Mouse (Mus musculus): ENCODE measurements around the gene Eddm3b. TPM values are rescaled to one million over a fixed set of nuclear protein-coding genes. Genes with fewer than 3 reads are reported as not detected.

Gene Eddm3b
- polyA plus RNA-seq (2015; fragmentation: Nextera tagmentation; extraction: Ambion mirVana) = not detected in 2 replicates

GRCm38 (mm10) chr14:51113916-51114560 is at the start of gene Eddm3b:
Gene Eddm3b (plus strand): TSS chr14:51114426.
- Histone ChIP-seq H3K4me2 (no peak within 1 kb of the TSS), H3K27me3 (no peaks in the 10 kb centered on the region), H3K27ac (replicated peaks) (no peak within 1 kb of the TSS), H3K9me3 (peaks cover 3% of the 10 kb centered on the region; the same call in 1 of the 2 replicates), H3K36me3 (no peaks in the 10 kb centered on the region), H3K4me1 (replicated peaks) (no peaks in the 10 kb centered on the region), H3K4me3 (no peak within 1 kb of the TSS), H3K9ac (no peak within 1 kb of the TSS)
- WGBS = 53% methylated on average over 12 of the region's 12 CpGs
- ATAC-seq (ENCODE audit: low read depth) = no peak

GRCm38 (mm10) chr14:51068956-51069355 is 45.3 kb upstream of the Eddm3b start:
- peaks cover 10% of the 10 kb centered on the region; the same call in 1 of the 2 replicates for H3K4me1 ChIP-seq (replicated peaks)
- H3K4me3 ChIP-seq = no peak overlapping the region
- no peak overlapping the region for H3K4me2 ChIP-seq
- WGBS = 86% methylated on average over 5 of the region's 5 CpGs
- peaks cover 3% of the 10 kb centered on the region; the same call in 1 of the 2 replicates for H3K27me3 ChIP-seq
- no peak for ATAC-seq (ENCODE audit: low read depth)
- H3K27ac ChIP-seq (replicated peaks) = no peak overlapping the region
- H3K9ac ChIP-seq = no peak overlapping the region
- no peaks in the 10 kb centered on the region for H3K9me3 ChIP-seq
- H3K36me3 ChIP-seq = no peaks in the 10 kb centered on the region

- H3K27ac ChIP-seq (replicated peaks) = no peak overlapping the region
- ATAC-seq (ENCODE audit: low read depth) = no peak
- H3K27me3 ChIP-seq = peaks cover 3% of the 10 kb centered on the region; the same call in 1 of the 2 replicates
- H3K4me2 ChIP-seq = no peak overlapping the region
- no peaks in the 10 kb centered on the region for H3K9me3 ChIP-seq
- H3K9ac ChIP-seq = no peak overlapping the region
- H3K36me3 ChIP-seq = no peaks in the 10 kb centered on the region
- peaks cover 10% of the 10 kb centered on the region; the same call in 1 of the 2 replicates for H3K4me1 ChIP-seq (replicated peaks)
- H3K4me3 ChIP-seq = no peak overlapping the region
- WGBS = 89% methylated on average over 2 of the region's 2 CpGs
Measured at GRCm38 (mm10) chr14:51069617-51070016, 44.6 kb upstream of the Eddm3b start.

GRCm38 (mm10) chr14:51074335-51074734 is 39.9 kb upstream of the Eddm3b start, which contains the start of gene Olfr750:
Gene Olfr750 (minus strand): TSS chr14:51074435.
- WGBS = 85% methylated on average over 3 of the region's 3 CpGs

GRCm38 (mm10) chr14:51079180-51079579 is 35.0 kb upstream of the Eddm3b start:
- H3K27me3 ChIP-seq = peaks cover 22% of the 10 kb centered on the region

More at GRCm38 (mm10) chr14:51074335-51074734, 39.9 kb upstream of the Eddm3b start, which contains the start of gene Olfr750:
- Histone ChIP-seq H3K36me3 (no peaks in the 10 kb centered on the region), H3K4me1 (replicated peaks) (no peaks in the 10 kb centered on the region), H3K9me3 (no peaks in the 10 kb centered on the region), H3K27ac (replicated peaks) (no peak within 1 kb of the TSS), H3K27me3 (no peaks in the 10 kb centered on the region), H3K9ac (no peak within 1 kb of the TSS), H3K4me3 (no peak within 1 kb of the TSS), H3K4me2 (no peak within 1 kb of the TSS)
- ATAC-seq (ENCODE audit: low read depth) = no peak

GRCm38 (mm10) chr14:51081035-51081434 is 33.2 kb upstream of the Eddm3b start:
- 89% methylated on average over 2 of the region's 2 CpGs for WGBS
- Histone ChIP-seq H3K4me3 (no peak overlapping the region), H3K4me1 (replicated peaks) (peaks cover 12% of the 10 kb centered on the region), H3K27me3 (peaks cover 34% of the 10 kb centered on the region), H3K4me2 (no peak overlapping the region), H3K36me3 (no peaks in the 10 kb centered on the region), H3K9me3 (no peaks in the 10 kb centered on the region), H3K9ac (no peak overlapping the region), H3K27ac (replicated peaks) (no peak overlapping the region)
- ATAC-seq (ENCODE audit: low read depth) = no peak

More at GRCm38 (mm10) chr14:51079180-51079579, 35.0 kb upstream of the Eddm3b start:
- Histone ChIP-seq H3K9ac (no peak overlapping the region), H3K4me2 (no peak overlapping the region), H3K27ac (replicated peaks) (no peak overlapping the region), H3K4me3 (no peak overlapping the region), H3K9me3 (no peaks in the 10 kb centered on the region), H3K4me1 (replicated peaks) (peaks cover 12% of the 10 kb centered on the region), H3K36me3 (no peaks in the 10 kb centered on the region)
- WGBS = 92% methylated on average over 1 of the region's 1 CpGs
- no peak for ATAC-seq (ENCODE audit: low read depth)

- WGBS = 2% methylated on average over 40 of the region's 40 CpGs
- peak; percentile 65 for ATAC-seq (ENCODE audit: low read depth)
- peak overlapping the region; percentile 46 for H3K4me3 ChIP-seq
- H3K4me2 ChIP-seq = peak overlapping the region; percentile 76
- H3K27me3 ChIP-seq = peaks cover 34% of the 10 kb centered on the region
- no peaks in the 10 kb centered on the region for H3K36me3 ChIP-seq
- H3K9ac ChIP-seq = peak overlapping the region; percentile 69
- peaks cover 12% of the 10 kb centered on the region for H3K4me1 ChIP-seq (replicated peaks)
- no peak overlapping the region for H3K27ac ChIP-seq (replicated peaks)
- H3K9me3 ChIP-seq = no peaks in the 10 kb centered on the region
Measured at GRCm38 (mm10) chr14:51082599-51083581, 31.3 kb upstream of the Eddm3b start.

- Histone ChIP-seq H3K4me1 (replicated peaks) (peaks cover 20% of the 10 kb centered on the region), H3K9ac (no peak overlapping the region), H3K4me3 (peak overlapping the region; percentile 46), H3K4me2 (peak overlapping the region; percentile 76), H3K9me3 (no peaks in the 10 kb centered on the region), H3K27me3 (peaks cover 34% of the 10 kb centered on the region), H3K27ac (replicated peaks) (no peak overlapping the region), H3K36me3 (no peaks in the 10 kb centered on the region)
- no peak for ATAC-seq (ENCODE audit: low read depth)
- whole genome bisulfite sequencing = 11% methylated on average over 7 of the region's 7 CpGs
Measured at GRCm38 (mm10) chr14:51083805-51084204, 30.4 kb upstream of the Eddm3b start.

GRCm38 (mm10) chr14:51085086-51085485 is 29.1 kb upstream of the Eddm3b start:
- no peak overlapping the region for H3K9ac ChIP-seq
- peaks cover 23% of the 10 kb centered on the region for H3K4me1 ChIP-seq (replicated peaks)
- H3K27ac ChIP-seq (replicated peaks) = no peak overlapping the region
- WGBS = 84% methylated on average over 2 of the region's 2 CpGs
- H3K4me2 ChIP-seq = no peak overlapping the region
- H3K4me3 ChIP-seq = no peak overlapping the region
- no peak for ATAC-seq (ENCODE audit: low read depth)
- peaks cover 32% of the 10 kb centered on the region for H3K27me3 ChIP-seq
- H3K36me3 ChIP-seq = no peaks in the 10 kb centered on the region
- H3K9me3 ChIP-seq = no peaks in the 10 kb centered on the region

GRCm38 (mm10) chr14:51085911-51086310 is 28.3 kb upstream of the Eddm3b start:
- Histone ChIP-seq H3K27me3 (peaks cover 30% of the 10 kb centered on the region), H3K4me2 (no peak overlapping the region), H3K4me3 (no peak overlapping the region), H3K27ac (replicated peaks) (no peak overlapping the region), H3K4me1 (replicated peaks) (peaks cover 23% of the 10 kb centered on the region), H3K9ac (no peak overlapping the region), H3K9me3 (no peaks in the 10 kb centered on the region), H3K36me3 (no peaks in the 10 kb centered on the region)
- WGBS = 80% methylated on average over 4 of the region's 4 CpGs
- ATAC-seq (ENCODE audit: low read depth) = no peak

- peaks cover 24% of the 10 kb centered on the region for H3K27me3 ChIP-seq
- 10% methylated on average over 9 of the region's 9 CpGs for WGBS
- H3K9ac ChIP-seq = peak overlapping the region; percentile 46; the same call in 1 of the 2 replicates
- no peaks in the 10 kb centered on the region for H3K36me3 ChIP-seq
- peaks cover 29% of the 10 kb centered on the region for H3K4me1 ChIP-seq (replicated peaks)
- peak overlapping the region; percentile 70 for H3K4me3 ChIP-seq
- H3K27ac ChIP-seq (replicated peaks) = no peak overlapping the region
- no peaks in the 10 kb centered on the region for H3K9me3 ChIP-seq
- peak overlapping the region; percentile 86 for H3K4me2 ChIP-seq
- ATAC-seq (ENCODE audit: low read depth) = no peak
Measured at GRCm38 (mm10) chr14:51087762-51088161, 26.5 kb upstream of the Eddm3b start.

All from neural tube, embryonic 13.5 days (tissue).